Mouse (Mus musculus) liver, adult 2 months (tissue): Measurements from ENCODE around the gene Cib2. TPM values are rescaled to one million over a fixed set of nuclear protein-coding genes. Genes with fewer than 3 reads are reported as not detected.
A peak's percentile ranks its signal among the peaks of the same experiment; 100 is the strongest.

Experiments
- DNase-seq: peaks from one replicate; pipeline ENCODE4 v3.0.0-alpha.2; 2011; ENCODE audit warnings: low read depth, low spot score; ENCODE audit errors: extremely low read depth
- H3K27ac ChIP-seq: fragments of 200-500 bp; replicated peaks from 2 replicates; pipeline ENCODE4 v1.5.1; 2012; ENCODE audit warnings: low read depth, mild to moderate bottlenecking, control low read depth, inconsistent platforms, low read length; ENCODE audit not compliant: insufficient read depth
- H3K27me3 ChIP-seq: fragments of 200-500 bp; 2 replicates; pipeline ENCODE4 v1.6.1; 2012; ENCODE audit warnings: mild to moderate bottlenecking, moderate library complexity, low read length, inconsistent platforms; ENCODE audit not compliant: control insufficient read depth, insufficient read depth
- H3K36me3 ChIP-seq: fragments of 200-500 bp; 2 replicates; pipeline ENCODE4 v1.6.1; 2012; ENCODE audit warnings: low read length, inconsistent platforms; ENCODE audit not compliant: control insufficient read depth, insufficient read depth
- H3K4me1 ChIP-seq: fragments of 200-500 bp; 2 replicates; pipeline ENCODE4 v1.6.1; 2011; ENCODE audit warnings: low read length; ENCODE audit not compliant: control insufficient read depth, insufficient read depth
- H3K4me3 ChIP-seq: fragments of 200-500 bp; 2 replicates; pipeline ENCODE4 v1.5.1; 2011; ENCODE audit warnings: low read depth, mild to moderate bottlenecking, control low read depth, low read length, moderate library complexity; ENCODE audit not compliant: insufficient read depth
- H3K79me2 ChIP-seq: fragments of 200-500 bp; 2 replicates; pipeline ENCODE4 v1.6.1; 2012; ENCODE audit warnings: inconsistent platforms, mild to moderate bottlenecking, low read length, moderate library complexity; ENCODE audit not compliant: control insufficient read depth, insufficient read depth
- H3K9ac ChIP-seq: fragments of 200-500 bp; 2 replicates; pipeline ENCODE4 v1.6.1; 2012; ENCODE audit warnings: low read depth, mild to moderate bottlenecking, control low read depth, inconsistent platforms, low read length
- CTCF ChIP-seq: fragments of 200-500 bp; IDR thresholded peaks from 2 replicates; pipeline ENCODE4 v1.5.1; 2011; ENCODE audit warnings: low read depth, low read length, control low read depth
- POLR2A ChIP-seq: fragments of 200-500 bp; IDR thresholded peaks from 2 replicates; pipeline ENCODE4 v1.6.1; 2011; ENCODE audit warnings: low read length, control low read depth; ENCODE audit not compliant: insufficient read depth; ENCODE audit errors: extremely low read depth
- WGBS: fragments of 180-500 bp; shearing (Covaris S2); methylation state at CpG from one replicate; pipeline ENCODE4 v1.1.7; 2018; 5-methylcytosine and 5-hydroxymethylcytosine counted together
- polyA plus RNA-seq: library from polyadenylated mRNA; depleted of rRNA; stranded (reverse); fragments of >200 nt; gene quantifications from 2 replicates; pipeline ENCODE4 v1.2.3, GENCODE M21; 2012
- total RNA-seq: library from RNA; depleted of rRNA; stranded (reverse); fragments of >200 nt; gene quantifications from 2 replicates; pipeline ENCODE4 v1.2.3, GENCODE M21; 2014

Gene Cib2
- total and polyA plus RNA-seq, 2 experiments, result 4.1 to 4.7 TPM

GRCm38 (mm10) chr9:54515991-54516390, 44.0 kb downstream of the Cib2 start:
- no peak overlapping the region for H3K27ac ChIP-seq
- H3K27me3 ChIP-seq, result no peaks in the 10 kb centered on the region
- no peak for TF ChIP-seq CTCF
- no peak for TF ChIP-seq POLR2A
- no peaks in the 10 kb centered on the region for H3K79me2 ChIP-seq
- no peak overlapping the region for H3K4me3 ChIP-seq
- peak; percentile 90 for DNase-seq
- peaks cover 4% of the 10 kb centered on the region for H3K4me1 ChIP-seq
- H3K9ac ChIP-seq, result no peak overlapping the region
- H3K36me3 ChIP-seq, result no peaks in the 10 kb centered on the region
- 23% methylated on average over 2 of the region's 2 CpGs for WGBS

GRCm38 (mm10) chr9:54502873-54503272, 57.1 kb downstream of the Cib2 start:
- DNase-seq, result peak; percentile 70
- peak overlapping the region; percentile 87 for H3K27ac ChIP-seq
- no peaks in the 10 kb centered on the region for H3K27me3 ChIP-seq
- peak overlapping the region; percentile 34; the same call in 1 of the 2 replicates for H3K9ac ChIP-seq
- no peaks in the 10 kb centered on the region for H3K36me3 ChIP-seq
- 13% methylated on average over 12 of the region's 12 CpGs for WGBS
- peaks cover 1% of the 10 kb centered on the region; the same call in 1 of the 2 replicates for H3K4me1 ChIP-seq
- TF ChIP-seq POLR2A (0 out of 2 replicates have a peak, but pooled peaks have one; percentile 8), CTCF (no peak)
- H3K79me2 ChIP-seq, result peaks cover 5% of the 10 kb centered on the region; the same call in 1 of the 2 replicates
- peak overlapping the region; percentile 25; the same call in 1 of the 2 replicates for H3K4me3 ChIP-seq

GRCm38 (mm10) chr9:54502111-54502495, 57.9 kb downstream of the Cib2 start:
- TF ChIP-seq CTCF, result no peak
- no peak for TF ChIP-seq POLR2A
- DNase-seq, result peak; percentile 70
- peak overlapping the region; percentile 94; the same call in 1 of the 2 replicates for H3K4me3 ChIP-seq
- no peaks in the 10 kb centered on the region for H3K27me3 ChIP-seq
- 3% methylated on average over 13 of the region's 13 CpGs for WGBS
- H3K36me3 ChIP-seq, result no peaks in the 10 kb centered on the region
- peak overlapping the region; percentile 79 for H3K27ac ChIP-seq
- H3K4me1 ChIP-seq, result peaks cover 1% of the 10 kb centered on the region; the same call in 1 of the 2 replicates
- H3K9ac ChIP-seq, result peak overlapping the region; percentile 64
- peaks cover 10% of the 10 kb centered on the region; the same call in 1 of the 2 replicates for H3K79me2 ChIP-seq

- Histone ChIP-seq H3K27ac (peak within 1 kb of the TSS; percentile 79), H3K4me3 (peak within 1 kb of the TSS; percentile 94), H3K36me3 (no peaks in the 10 kb centered on the region), H3K9ac (peak within 1 kb of the TSS; percentile 93), H3K79me2 (peaks cover 10% of the 10 kb centered on the region; the same call in 1 of the 2 replicates), H3K4me1 (peaks cover 1% of the 10 kb centered on the region; the same call in 1 of the 2 replicates), H3K27me3 (no peaks in the 10 kb centered on the region)
- TF ChIP-seq POLR2A (peak; percentile 57), CTCF (no peak)
- peak; percentile 86 for DNase-seq
- WGBS, result 5% methylated on average over 96 of the region's 99 CpGs
Observed at GRCm38 (mm10) chr9:54501453-54502110, 58.4 kb downstream of the Cib2 start, which contains the start of gene Dmxl2. Dmxl2 (minus strand) TSS chr9:54501626.

- H3K9ac ChIP-seq, result peak overlapping the region; percentile 93
- TF ChIP-seq CTCF (no peak), POLR2A (no peak)
- DNase-seq, result peak; percentile 53
- H3K27me3 ChIP-seq, result no peaks in the 10 kb centered on the region
- H3K36me3 ChIP-seq, result no peaks in the 10 kb centered on the region
- WGBS, result under 1% methylated on average over 43 of the region's 43 CpGs
- peaks cover 10% of the 10 kb centered on the region; the same call in 1 of the 2 replicates for H3K79me2 ChIP-seq
- H3K27ac ChIP-seq, result peak overlapping the region; percentile 73
- H3K4me1 ChIP-seq, result peaks cover 1% of the 10 kb centered on the region; the same call in 1 of the 2 replicates
- H3K4me3 ChIP-seq, result peak overlapping the region; percentile 94
Observed at GRCm38 (mm10) chr9:54500832-54501452, 59.1 kb downstream of the Cib2 start.
